Mouse (Mus musculus): ENCODE measurements around the gene Tuba1b. TPM values are rescaled to one million over a fixed set of nuclear protein-coding genes. Genes with fewer than 3 reads are reported as not detected.

Tuba1b gene
- total and polyA plus RNA-seq, 3 experiments = 1,149 to 2,960 (median 2,851) TPM

- in situ Hi-C loops (cut with MboI; ENCODE audit: low pct_ligation_motif_present, low pct_unique_long_range_greater_than_20kb, low sequenced_read_pairs) (no loop called here), dilution Hi-C loops (cut with MboI; ENCODE audit: extremely low pct_ligation_motif_present, extremely low pct_unique_long_range_greater_than_20kb, low sequenced_read_pairs) (no loop called here)
- Histone ChIP-seq H3K4me1 (ENCODE audit: control insufficient read depth in 1 of 2, insufficient read depth in 2 of 2) (peaks cover 7 to 22% of the 10 kb centered on the region in 2 experiments), H3K9me3 (replicated peaks; ENCODE audit: low read length) (no peaks in the 10 kb centered on the region), H3K27ac (ENCODE audit: insufficient read depth, low read depth) (no peak overlapping the region), H3K27me3 (replicated peaks) (peaks cover 1% of the 10 kb centered on the region), H3K4me2 (ENCODE audit: insufficient read depth, low read depth, poor library complexity, severe bottlenecking) (no peak overlapping the region), H3K79me2 (replicated peaks; ENCODE audit: control insufficient read depth, extremely low read depth, insufficient read depth, poor library complexity, severe bottlenecking) (peaks cover 11% of the 10 kb centered on the region; the same call in 1 of the 2 replicates), H3K36me3 (replicated peaks in 1 of 2; ENCODE audit: control insufficient read depth in 1 of 2, insufficient read depth in 1 of 2, low read length in 1 of 2) (peaks cover 0 to 7% of the 10 kb centered on the region in 2 experiments), H3K9ac (ENCODE audit: insufficient read depth, low read depth) (no peak overlapping the region), H3K4me3 (replicated peaks in 1 of 3; ENCODE audit: low read depth in 2 of 3, low read length in 2 of 3, poor library complexity in 1 of 3) (no peak overlapping the region)
- DNase-seq (ENCODE audit: extremely low read depth) = no peak
- TF ChIP-seq SMC3 (IDR thresholded peaks at IDR 0.05; ENCODE audit: low read depth, low read length) (no peak), ZMIZ1 (IDR thresholded peaks at IDR 0.05; ENCODE audit: low read depth, low read length) (no peak), ZNF384 (IDR thresholded peaks at IDR 0.05; ENCODE audit: low read depth, low read length) (no peak), ZKSCAN1 (IDR thresholded peaks at IDR 0.05; ENCODE audit: borderline replicate concordance, low read depth, low read length) (no peak), ETS1 (conservative IDR thresholded peaks at IDR 0.05; ENCODE audit: low read depth, low read length) (no peak), MYC (IDR thresholded peaks at IDR 0.05; ENCODE audit: low read depth, low read length) (no peak), MAX (IDR thresholded peaks at IDR 0.05; ENCODE audit: low read length) (no peak), USF2 (conservative IDR thresholded peaks at IDR 0.05; ENCODE audit: low read depth, low read length) (no peak), UBTF (IDR thresholded peaks at IDR 0.05; ENCODE audit: low read depth, low read length) (no peak), CHD2 (IDR thresholded peaks at IDR 0.05; ENCODE audit: low read length) (no peak), PAX5 (IDR thresholded peaks at IDR 0.05; ENCODE audit: low read length) (no peak), GABPA (IDR thresholded peaks at IDR 0.05; ENCODE audit: insufficient replicate concordance, low read depth, low read length) (no peak), MXI1 (IDR thresholded peaks at IDR 0.05; ENCODE audit: low read depth, low read length) (no peak), CTCF (conservative IDR thresholded peaks at IDR 0.05 in 1 of 2, IDR thresholded peaks at IDR 0.05 in 1 of 2; ENCODE audit: low read depth in 2 of 2, low read length in 2 of 2) (no peak), USF1 (IDR thresholded peaks at IDR 0.05; ENCODE audit: low read depth, low read length) (no peak)
Measured at GRCm38 (mm10) chr15:98884106-98884505, 50.3 kb downstream of the Tuba1b start.

GRCm38 (mm10) chr15:98883661-98884060, 50.7 kb downstream of the Tuba1b start:
- no peak overlapping the region for H3K27ac ChIP-seq (ENCODE audit: insufficient read depth, low read depth)
- peaks cover 1% of the 10 kb centered on the region for H3K27me3 ChIP-seq (replicated peaks)
- no peak for TF ChIP-seq BHLHE40 (IDR thresholded peaks at IDR 0.05; ENCODE audit: low read depth, low read length)
- TF ChIP-seq USF2 (conservative IDR thresholded peaks at IDR 0.05; ENCODE audit: low read depth, low read length) = no peak
- TF ChIP-seq TBP (conservative IDR thresholded peaks at IDR 0.05; ENCODE audit: low read depth, low read length) = no peak
- no peak for TF ChIP-seq PAX5 (IDR thresholded peaks at IDR 0.05; ENCODE audit: low read length)
- TF ChIP-seq RAD21 (IDR thresholded peaks at IDR 0.05; ENCODE audit: low read depth, low read length) = no peak
- no peak for TF ChIP-seq MEF2A (IDR thresholded peaks at IDR 0.05; ENCODE audit: borderline replicate concordance, low read depth, low read length)
- no peak for TF ChIP-seq IRF4 (IDR thresholded peaks at IDR 0.05; ENCODE audit: low read depth, low read length)
- TF ChIP-seq RCOR1 (conservative IDR thresholded peaks at IDR 0.05; ENCODE audit: low read depth, low read length) = no peak
- no peak for TF ChIP-seq ZC3H11A (IDR thresholded peaks at IDR 0.05; ENCODE audit: low read depth, low read length)
- no peak for TF ChIP-seq NELFE (IDR thresholded peaks at IDR 0.05; ENCODE audit: low read depth, low read length)
- no peak for TF ChIP-seq MXI1 (IDR thresholded peaks at IDR 0.05; ENCODE audit: low read depth, low read length)
- TF ChIP-seq NRF1 (IDR thresholded peaks at IDR 0.05; ENCODE audit: low read depth, low read length) = no peak
- TF ChIP-seq MAX (IDR thresholded peaks at IDR 0.05; ENCODE audit: low read length) = no peak

More at GRCm38 (mm10) chr15:98883661-98884060, 50.7 kb downstream of the Tuba1b start:
- peaks cover 11% of the 10 kb centered on the region; the same call in 1 of the 2 replicates for H3K79me2 ChIP-seq (replicated peaks; ENCODE audit: control insufficient read depth, extremely low read depth, insufficient read depth, poor library complexity, severe bottlenecking)
- no peak overlapping the region for H3K4me2 ChIP-seq (ENCODE audit: insufficient read depth, low read depth, poor library complexity, severe bottlenecking)
- no peak for DNase-seq (ENCODE audit: extremely low read depth)
- H3K4me1 ChIP-seq (ENCODE audit: control insufficient read depth in 1 of 2, insufficient read depth in 2 of 2) = peaks cover 7 to 27% of the 10 kb centered on the region in 2 experiments
- no peak overlapping the region for H3K4me3 ChIP-seq (replicated peaks in 1 of 3; ENCODE audit: low read depth in 2 of 3, low read length in 2 of 3, poor library complexity in 1 of 3)
- no peak overlapping the region for H3K9ac ChIP-seq (ENCODE audit: insufficient read depth, low read depth)
- peaks cover 4 to 11% of the 10 kb centered on the region in 2 experiments for H3K36me3 ChIP-seq (replicated peaks in 1 of 2; ENCODE audit: control insufficient read depth in 1 of 2, insufficient read depth in 1 of 2, low read length in 1 of 2)
- dilution Hi-C loops (cut with MboI; ENCODE audit: extremely low pct_ligation_motif_present, extremely low pct_unique_long_range_greater_than_20kb, low sequenced_read_pairs) (no loop called here), in situ Hi-C loops (cut with MboI; ENCODE audit: low pct_ligation_motif_present, low pct_unique_long_range_greater_than_20kb, low sequenced_read_pairs) (no loop called here)
- H3K9me3 ChIP-seq (replicated peaks; ENCODE audit: low read length) = no peaks in the 10 kb centered on the region

Data from CH12.LX (cell line).